Mouse (Mus musculus) cerebellum, adult 2 months (tissue): ENCODE results near the gene Syngap1.

Experiments
- CTCF ChIP-seq: fragments of 200-500 bp; IDR thresholded peaks from 2 replicates; pipeline ENCODE4 v1.5.1; 2011; ENCODE audit warnings: low read depth, mild to moderate bottlenecking, control low read depth, low read length, moderate library complexity, borderline replicate concordance; ENCODE audit not compliant: insufficient read depth
- POLR2A ChIP-seq: fragments of 200-500 bp; IDR thresholded peaks from 2 replicates; pipeline ENCODE4 v1.6.1; 2011; ENCODE audit warnings: low read length, control low read depth, borderline replicate concordance; ENCODE audit not compliant: insufficient read depth

DNA sequence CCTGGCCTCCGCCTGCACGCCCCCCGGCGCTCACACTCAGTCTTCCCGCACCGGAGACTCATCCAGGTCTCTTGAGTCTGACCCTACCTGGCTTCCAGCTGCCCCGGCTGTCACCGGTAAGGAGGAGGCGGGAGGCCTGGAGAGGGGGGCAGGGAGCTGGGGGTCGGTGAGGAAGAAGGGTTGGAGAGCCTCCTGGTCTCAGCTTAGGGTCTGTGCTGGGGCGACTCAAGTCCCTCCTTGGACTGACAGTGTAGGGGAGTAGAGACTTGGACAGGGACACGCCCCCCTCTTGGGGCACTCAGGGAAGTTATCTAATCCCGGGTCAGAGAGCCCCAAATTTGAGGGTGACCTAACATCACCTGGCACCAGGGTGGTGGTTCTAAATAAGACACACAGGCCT, 7.6 kb upstream of the Syngap1 start:
- TF ChIP-seq CTCF (no peak), POLR2A (no peak)
